18 mouse cellular contexts compared by ENCODE assay signal in genomic region chr6:29772236-29772635, GRCm38 (mm10).
"Had no signal": no experiment of that assay in that cellular context is flagged by ENCODE, and none has a peak within 500 bp of the region (broad histone marks: within the 10 kb centered on the region; RNA-seq: fewer than 3 reads in every experiment).

No protein-coding gene starts in this region.

- H3K4me1 ChIP-seq: stomach, embryonic 15.5 days had no signal

- DNase-seq: lung, embryonic 14.5 days; lung, postnatal 10 days; lung, postnatal 4 days; midbrain, embryonic 14.5 days; retina, postnatal 1 day; right cerebral cortex, adult 18-20 months; right cerebral cortex, postnatal 25 days; right cerebral cortex, postnatal 4 days; thymus, adult 2 months; thymus, postnatal 25 days; thymus, postnatal 4 days had no signal

- H3K27me3 ChIP-seq: midbrain, embryonic 12.5 days; neural tube, embryonic 13.5 days; neural tube, embryonic 15.5 days; stomach, embryonic 15.5 days had no signal

- H3K36me3 ChIP-seq: midbrain, embryonic 12.5 days; neural tube, embryonic 13.5 days; neural tube, embryonic 15.5 days; stomach, embryonic 15.5 days had no signal

- H3K4me3 ChIP-seq: midbrain, embryonic 10.5 days; midbrain, embryonic 12.5 days; myocyte; neural tube, embryonic 13.5 days; neural tube, embryonic 15.5 days; stomach, embryonic 15.5 days had no signal

- H3K27ac ChIP-seq: midbrain, embryonic 10.5 days; midbrain, embryonic 12.5 days; neural tube, embryonic 13.5 days; neural tube, embryonic 15.5 days; stomach, embryonic 15.5 days; stomach, postnatal 0 days had no signal
